Mouse (Mus musculus) cortical plate, adult 2 months (tissue): ENCODE measurements around the gene Pcyox1.

Experiments used
- CTCF ChIP-seq: fragments of 200-500 bp; IDR thresholded peaks from 2 replicates; pipeline ENCODE4 v1.5.1; 2011; ENCODE audit warnings: mild to moderate bottlenecking, control low read depth, low read length; ENCODE audit not compliant: insufficient read depth; ENCODE audit errors: extremely low read depth
- POLR2A ChIP-seq: fragments of 200-500 bp; IDR thresholded peaks from 2 replicates; pipeline ENCODE4 v1.6.1; 2011; ENCODE audit warnings: mild to moderate bottlenecking, low read length, control low read depth; ENCODE audit not compliant: insufficient read depth; ENCODE audit errors: extremely low read depth

DNA sequence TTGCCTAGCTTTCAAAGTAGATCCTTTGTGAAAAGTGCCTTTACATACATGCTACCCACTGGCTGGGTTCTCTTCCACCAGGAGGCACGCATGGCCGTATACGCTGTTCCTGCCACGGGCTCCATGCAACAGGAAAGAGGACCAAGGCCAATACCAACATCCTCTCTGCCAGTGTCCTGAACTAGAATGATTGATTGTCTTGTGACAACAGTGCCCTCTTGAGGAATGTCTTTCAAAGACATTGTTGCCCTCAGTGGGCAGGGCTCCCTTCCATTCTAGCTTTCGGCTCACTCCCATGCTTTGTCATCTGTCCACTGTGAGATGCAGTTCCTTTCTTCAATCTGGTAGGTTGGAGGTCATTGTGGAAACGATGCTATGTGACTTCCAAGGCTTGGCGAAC, 47.7 kb downstream of the Pcyox1 start:
- TF ChIP-seq CTCF (peak; percentile 72), POLR2A (no peak)
